Mouse (Mus musculus) limb, embryonic 13.5 days (tissue): ENCODE measurements around the gene Olfr705. TPM values are rescaled to one million over a fixed set of nuclear protein-coding genes. Genes with fewer than 3 reads are reported as not detected.
"Not testable (repeated sequence)": the region's sequence is repeated elsewhere in the genome, so short reads cannot be mapped to it uniquely, and the experiment has no call there.

Experiments
- ATAC-seq: fragments of 200-750 bp; cut with Nextera tagmentation; 2 replicates; pipeline ENCODE4 v1.8.0; 2017; ENCODE audit warnings: low read depth, moderate number of reproducible peaks, moderate TSS enrichment; ENCODE audit not compliant: low FRiP score
- H3K27ac ChIP-seq: fragments of 300-500 bp; sonication (generic); 2 replicates; pipeline ENCODE4 v1.5.1; 2015; ENCODE audit warnings: inconsistent platforms, mild to moderate bottlenecking, moderate library complexity
- H3K27me3 ChIP-seq: fragments of 300-500 bp; sonication (generic); 2 replicates; pipeline ENCODE4 v1.6.1; 2015; ENCODE audit warnings: mild to moderate bottlenecking, inconsistent platforms
- H3K36me3 ChIP-seq: fragments of 300-500 bp; sonication (generic); 2 replicates; pipeline ENCODE4 v1.6.1; 2015; ENCODE audit warnings: inconsistent platforms, mild to moderate bottlenecking, moderate library complexity
- H3K4me1 ChIP-seq: fragments of 300-500 bp; sonication (generic); 2 replicates; pipeline ENCODE4 v1.6.1; 2015; ENCODE audit warnings: inconsistent platforms
- H3K4me2 ChIP-seq: fragments of 300-500 bp; sonication (generic); replicated peaks from 2 replicates; pipeline ENCODE4 v1.6.1; 2015; ENCODE audit warnings: inconsistent platforms, mild to moderate bottlenecking, moderate library complexity
- H3K4me3 ChIP-seq: fragments of 300-500 bp; sonication (generic); 2 replicates; pipeline ENCODE4 v1.5.1; 2015; ENCODE audit warnings: moderate library complexity, mild to moderate bottlenecking, inconsistent platforms
- H3K9ac ChIP-seq: fragments of 300-500 bp; sonication (generic); 2 replicates; pipeline ENCODE4 v1.6.1; 2015; ENCODE audit warnings: mild to moderate bottlenecking, inconsistent platforms
- H3K9me3 ChIP-seq: fragments of 300-500 bp; sonication (generic); 2 replicates; pipeline ENCODE4 v1.6.1; 2016; ENCODE audit warnings: inconsistent platforms
- WGBS: fragments of 180-500 bp; shearing (Covaris S2); methylation state at CpG from one replicate; pipeline ENCODE4 v1.1.7; 2015; 5-methylcytosine and 5-hydroxymethylcytosine counted together
- polyA plus RNA-seq: library from polyadenylated mRNA; unstranded; fragments of >200 nt; fragmentation: Nextera tagmentation; extraction: Ambion mirVana; gene quantifications from 2 replicates; pipeline ENCODE4 v1.2.1, GENCODE M21; 2015

Gene Olfr705
- not detected in 2 replicates for polyA plus RNA-seq

- Histone ChIP-seq H3K4me1 (no peaks in the 10 kb centered on the region), H3K36me3 (no peaks in the 10 kb centered on the region), H3K4me3 (no peak within 1 kb of the TSS), H3K27ac (no peak within 1 kb of the TSS), H3K9ac (no peak within 1 kb of the TSS), H3K9me3 (no peaks in the 10 kb centered on the region), H3K4me2 (no peak within 1 kb of the TSS), H3K27me3 (no peaks in the 10 kb centered on the region)
- 77% methylated on average over 3 of the region's 3 CpGs for WGBS
- no peak for ATAC-seq
Observed at GRCm38 (mm10) chr7:106876791-106877190, at the start of gene Olfr705. Gene Olfr705, minus strand, starts transcription at chr7:106876891.

GRCm38 (mm10) chr7:106920961-106921360, 44.3 kb upstream of the Olfr705 start:
- not testable (repeated sequence) for H3K9me3 ChIP-seq, H3K4me3 ChIP-seq, H3K4me1 ChIP-seq, H3K27ac ChIP-seq, H3K4me2 ChIP-seq, H3K27me3 ChIP-seq, ATAC-seq, H3K36me3 ChIP-seq, H3K9ac ChIP-seq
- WGBS, result 87% methylated on average over 7 of the region's 7 CpGs

GRCm38 (mm10) chr7:106907676-106908075, 31.0 kb upstream of the Olfr705 start, which contains the start of gene Olfr1532-ps1:
Gene Olfr1532-ps1, plus strand, starts transcription at chr7:106908001.
- Histone ChIP-seq H3K4me2 (no peak within 1 kb of the TSS), H3K9me3 (no peaks in the 10 kb centered on the region), H3K27ac (no peak within 1 kb of the TSS), H3K4me3 (no peak within 1 kb of the TSS), H3K9ac (no peak within 1 kb of the TSS), H3K4me1 (no peaks in the 10 kb centered on the region), H3K36me3 (no peaks in the 10 kb centered on the region), H3K27me3 (no peaks in the 10 kb centered on the region)
- 71% methylated on average over 2 of the region's 2 CpGs for WGBS
- ATAC-seq, result no peak

- not testable (repeated sequence) for H3K4me1 ChIP-seq, H3K36me3 ChIP-seq, H3K9ac ChIP-seq, H3K4me2 ChIP-seq, ATAC-seq, H3K4me3 ChIP-seq, H3K27me3 ChIP-seq, H3K27ac ChIP-seq, H3K9me3 ChIP-seq
- 84% methylated on average over 3 of the region's 3 CpGs for WGBS
Observed at GRCm38 (mm10) chr7:106901141-106901540, 24.4 kb upstream of the Olfr705 start, which contains the start of gene Olfr707. Gene Olfr707, minus strand, starts transcription at chr7:106901241.

GRCm38 (mm10) chr7:106888062-106888461, 11.4 kb upstream of the Olfr705 start, which contains the start of gene Olfr706:
Gene Olfr706, minus strand, starts transcription at chr7:106888162.
- no peak within 1 kb of the TSS for H3K4me3 ChIP-seq
- no peak within 1 kb of the TSS for H3K4me2 ChIP-seq
- no peak within 1 kb of the TSS for H3K27ac ChIP-seq
- H3K4me1 ChIP-seq, result no peaks in the 10 kb centered on the region
- ATAC-seq, result no peak
- no peaks in the 10 kb centered on the region for H3K9me3 ChIP-seq
- no peak within 1 kb of the TSS for H3K9ac ChIP-seq
- no peaks in the 10 kb centered on the region for H3K36me3 ChIP-seq
- H3K27me3 ChIP-seq, result no peaks in the 10 kb centered on the region
- WGBS, result 83% methylated on average over 2 of the region's 2 CpGs

- Histone ChIP-seq H3K36me3 (no peaks in the 10 kb centered on the region), H3K27me3 (no peaks in the 10 kb centered on the region)
Observed at GRCm38 (mm10) chr7:106862885-106863284, 13.8 kb downstream of the Olfr705 start, which contains the start of gene Olfr704. Gene Olfr704, plus strand, starts transcription at chr7:106863185.

GRCm38 (mm10) chr7:106843060-106843459, 33.6 kb downstream of the Olfr705 start, which contains the start of gene Olfr703:
Gene Olfr703, plus strand, starts transcription at chr7:106843360.
- WGBS, result 62% methylated on average over 2 of the region's 2 CpGs
- no peaks in the 10 kb centered on the region for H3K9me3 ChIP-seq
- H3K36me3 ChIP-seq, result no peaks in the 10 kb centered on the region
- no peak within 1 kb of the TSS for H3K9ac ChIP-seq
- no peak within 1 kb of the TSS for H3K27ac ChIP-seq
- ATAC-seq, result no peak
- no peak within 1 kb of the TSS for H3K4me2 ChIP-seq
- no peak within 1 kb of the TSS for H3K4me3 ChIP-seq
- H3K27me3 ChIP-seq, result no peaks in the 10 kb centered on the region
- no peaks in the 10 kb centered on the region for H3K4me1 ChIP-seq

More at GRCm38 (mm10) chr7:106862885-106863284, 13.8 kb downstream of the Olfr705 start, which contains the start of gene Olfr704:
- Histone ChIP-seq H3K4me3 (no peak within 1 kb of the TSS), H3K4me2 (no peak within 1 kb of the TSS), H3K4me1 (no peaks in the 10 kb centered on the region), H3K27ac (no peak within 1 kb of the TSS), H3K9ac (no peak within 1 kb of the TSS), H3K9me3 (peaks cover 5% of the 10 kb centered on the region; the same call in 1 of the 2 replicates)
- ATAC-seq, result no peak

GRCm38 (mm10) chr7:106833793-106834192, 42.9 kb downstream of the Olfr705 start, which contains the start of gene Olfr702:
Gene Olfr702, minus strand, starts transcription at chr7:106833893.
- Histone ChIP-seq H3K27ac (no peak within 1 kb of the TSS), H3K36me3 (no peaks in the 10 kb centered on the region), H3K9ac (no peak within 1 kb of the TSS), H3K9me3 (no peaks in the 10 kb centered on the region), H3K4me3 (no peak within 1 kb of the TSS), H3K4me1 (no peaks in the 10 kb centered on the region), H3K27me3 (no peaks in the 10 kb centered on the region), H3K4me2 (no peak within 1 kb of the TSS)
- no peak for ATAC-seq

Other genes starting within 250 kb of the Olfr705 start
- not detected in 2 replicates for gene Olfr693, start 196.3 kb downstream of the Olfr705 start, polyA plus RNA-seq
- gene Olfr694, start 185.1 kb downstream of the Olfr705 start, polyA plus RNA-seq, result not detected in 2 replicates
- gene Olfr695, start 160.5 kb downstream of the Olfr705 start, polyA plus RNA-seq, result not detected in 2 replicates
- gene Olfr697, start 134.4 kb downstream of the Olfr705 start, polyA plus RNA-seq, result not detected in 2 replicates
- gene Olfr698, start 121.5 kb downstream of the Olfr705 start, polyA plus RNA-seq, result not detected in 2 replicates
- not detected in 2 replicates for gene Olfr699, start 83.7 kb downstream of the Olfr705 start, polyA plus RNA-seq
- not detected in 2 replicates for gene Olfr700, start 68.1 kb downstream of the Olfr705 start, polyA plus RNA-seq
- not detected in 2 replicates for gene Olfr701, start 62.8 kb downstream of the Olfr705 start, polyA plus RNA-seq
- not detected in 2 replicates for gene Olfr702, start 43.0 kb downstream of the Olfr705 start, polyA plus RNA-seq
- not detected in 2 replicates for gene Olfr703, start 33.5 kb downstream of the Olfr705 start, polyA plus RNA-seq
- gene Olfr704, start 13.7 kb downstream of the Olfr705 start, polyA plus RNA-seq, result not detected in 2 replicates
- gene Olfr706, start 11.3 kb upstream of the Olfr705 start, polyA plus RNA-seq, result not detected in 2 replicates
- gene Olfr707, start 24.4 kb upstream of the Olfr705 start, polyA plus RNA-seq, result not detected in 2 replicates
- gene Olfr1532-ps1, start 31.1 kb upstream of the Olfr705 start, polyA plus RNA-seq, result not detected in 2 replicates
- not detected in 2 replicates for gene Olfr709-ps1, start 55.3 kb upstream of the Olfr705 start, polyA plus RNA-seq
- not detected in 2 replicates for gene Olfr710, start 71.4 kb upstream of the Olfr705 start, polyA plus RNA-seq
- gene Olfr6, start 87.0 kb upstream of the Olfr705 start, polyA plus RNA-seq, result not detected in 2 replicates
- not detected in 2 replicates for gene Olfr711, start 98.6 kb upstream of the Olfr705 start, polyA plus RNA-seq
- not detected in 2 replicates for gene Olfr2, start 129.2 kb upstream of the Olfr705 start, polyA plus RNA-seq
- not detected in 2 replicates for gene Olfr713, start 154.3 kb upstream of the Olfr705 start, polyA plus RNA-seq
- not detected in 2 replicates for gene Olfr714, start 194.1 kb upstream of the Olfr705 start, polyA plus RNA-seq
- gene Olfr17, start 216.3 kb upstream of the Olfr705 start, polyA plus RNA-seq, result not detected in 2 replicates
- not detected in 2 replicates for gene Olfr715b, start 233.5 kb upstream of the Olfr705 start, polyA plus RNA-seq